Mouse (Mus musculus): ENCODE data around the gene Trim72.
"Not testable (repeated sequence)": the region's sequence is repeated elsewhere in the genome, so short reads cannot be mapped to it uniquely, and the experiment has no call there.

Trim72 gene

GRCm38 (mm10) chr7:128004487-128005362 is 976 bp downstream of the Trim72 start:
- in situ Hi-C loops (cut with MboI; ENCODE audit: low sequenced_read_pairs) = loop anchor here (10.0 kb wide), 1 partner anchor 200 kb away; the partner anchor contains the start of gene Cox6a2

GRCm38 (mm10) chr7:128006193-128006592 is 2.4 kb downstream of the Trim72 start:
- in situ Hi-C loops (cut with MboI; ENCODE audit: low sequenced_read_pairs) = loop anchor here (10.0 kb wide), 1 partner anchor 199 kb away; the partner anchor contains the start of gene Cox6a2

GRCm38 (mm10) chr7:128009715-128010340 is 6.1 kb downstream of the Trim72 start:
- in situ Hi-C loops (cut with MboI; ENCODE audit: low sequenced_read_pairs) = loop anchor here (10.0 kb wide), 1 partner anchor 195 kb away; the partner anchor contains the start of gene Cox6a2

- in situ Hi-C loops (cut with MboI; ENCODE audit: low sequenced_read_pairs) = no loop called here
Observed at GRCm38 (mm10) chr7:128012136-128012780, 8.5 kb downstream of the Trim72 start.

GRCm38 (mm10) chr7:128013116-128013515 is 9.4 kb downstream of the Trim72 start:
- in situ Hi-C loops (cut with MboI; ENCODE audit: low sequenced_read_pairs) = no loop called here

- in situ Hi-C loops (cut with MboI; ENCODE audit: low sequenced_read_pairs) = not testable (repeated sequence)
Observed at GRCm38 (mm10) chr7:128016134-128016533, 12.4 kb downstream of the Trim72 start.

- in situ Hi-C loops (cut with MboI; ENCODE audit: low sequenced_read_pairs) = no loop called here
Observed at GRCm38 (mm10) chr7:128016650-128017049, 12.9 kb downstream of the Trim72 start.

- in situ Hi-C loops (cut with MboI; ENCODE audit: low sequenced_read_pairs) = no loop called here
Observed at GRCm38 (mm10) chr7:128018275-128018674, 14.5 kb downstream of the Trim72 start.

- in situ Hi-C loops (cut with MboI; ENCODE audit: low sequenced_read_pairs) = no loop called here
Observed at GRCm38 (mm10) chr7:128019187-128019586, 15.4 kb downstream of the Trim72 start.

- in situ Hi-C loops (cut with MboI; ENCODE audit: low sequenced_read_pairs) = no loop called here
Observed at GRCm38 (mm10) chr7:128022974-128023373, 19.2 kb downstream of the Trim72 start.

GRCm38 (mm10) chr7:128023565-128023964 is 19.8 kb downstream of the Trim72 start:
- in situ Hi-C loops (cut with MboI; ENCODE audit: low sequenced_read_pairs) = no loop called here

GRCm38 (mm10) chr7:128024364-128024763 is 20.6 kb downstream of the Trim72 start:
- in situ Hi-C loops (cut with MboI; ENCODE audit: low sequenced_read_pairs) = no loop called here

GRCm38 (mm10) chr7:128024932-128025331 is 21.2 kb downstream of the Trim72 start:
- in situ Hi-C loops (cut with MboI; ENCODE audit: low sequenced_read_pairs) = no loop called here

GRCm38 (mm10) chr7:128025381-128025780 is 21.6 kb downstream of the Trim72 start:
- in situ Hi-C loops (cut with MboI; ENCODE audit: low sequenced_read_pairs) = no loop called here

- in situ Hi-C loops (cut with MboI; ENCODE audit: low sequenced_read_pairs) = no loop called here
Observed at GRCm38 (mm10) chr7:128031403-128031976, 27.7 kb downstream of the Trim72 start.

- in situ Hi-C loops (cut with MboI; ENCODE audit: low sequenced_read_pairs) = no loop called here
Observed at GRCm38 (mm10) chr7:128032290-128032988, 28.7 kb downstream of the Trim72 start.

- in situ Hi-C loops (cut with MboI; ENCODE audit: low sequenced_read_pairs) = no loop called here
Observed at GRCm38 (mm10) chr7:128032989-128033293, 29.2 kb downstream of the Trim72 start.

- in situ Hi-C loops (cut with MboI; ENCODE audit: low sequenced_read_pairs) = no loop called here
Observed at GRCm38 (mm10) chr7:128033616-128034015, 29.9 kb downstream of the Trim72 start.

- in situ Hi-C loops (cut with MboI; ENCODE audit: low sequenced_read_pairs) = not testable (repeated sequence)
Observed at GRCm38 (mm10) chr7:128042161-128042820, 38.5 kb downstream of the Trim72 start.

GRCm38 (mm10) chr7:128044142-128044785 is 40.5 kb downstream of the Trim72 start:
- in situ Hi-C loops (cut with MboI; ENCODE audit: low sequenced_read_pairs) = no loop called here
